Mouse (Mus musculus) heart, embryonic 16.5 days (tissue): ENCODE data around the gene Sema3f. TPM values are rescaled to one million over a fixed set of nuclear protein-coding genes. Genes with fewer than 3 reads are reported as not detected.

Experiments
- ATAC-seq: fragments of 200-750 bp; cut with Nextera tagmentation; replicated peaks from 2 replicates; pipeline ENCODE4 v1.8.0; 2017; ENCODE audit warnings: moderate number of reproducible peaks; ENCODE audit not compliant: insufficient read depth, low FRiP score; ENCODE audit errors: extremely low read depth
- H3K27ac ChIP-seq: fragments of 300-500 bp; sonication (generic); 2 replicates; pipeline ENCODE4 v1.5.1; 2014; ENCODE audit warnings: mild to moderate bottlenecking, low read length, control low read depth, moderate library complexity
- H3K27me3 ChIP-seq: fragments of 300-500 bp; sonication (generic); 2 replicates; pipeline ENCODE4 v1.6.1; 2014; ENCODE audit warnings: low read length, mixed read lengths; ENCODE audit not compliant: control insufficient read depth, insufficient read depth
- H3K36me3 ChIP-seq: fragments of 300-500 bp; sonication (generic); 2 replicates; pipeline ENCODE4 v1.6.1; 2014; ENCODE audit not compliant: control insufficient read depth, insufficient read depth
- H3K4me1 ChIP-seq: fragments of 300-500 bp; sonication (generic); 2 replicates; pipeline ENCODE4 v1.6.1; 2014; ENCODE audit warnings: low read length, mixed read lengths; ENCODE audit not compliant: control insufficient read depth, insufficient read depth
- H3K4me2 ChIP-seq: fragments of 300-500 bp; sonication (generic); 2 replicates; pipeline ENCODE4 v1.6.1; 2014; ENCODE audit warnings: low read depth, mild to moderate bottlenecking, control low read depth, low read length
- H3K4me3 ChIP-seq: fragments of 300-500 bp; sonication (generic); 2 replicates; pipeline ENCODE4 v1.5.1; 2014; ENCODE audit warnings: mild to moderate bottlenecking, control low read depth, low read length
- H3K9ac ChIP-seq: fragments of 300-500 bp; sonication (generic); 2 replicates; pipeline ENCODE4 v1.6.1; 2014; ENCODE audit warnings: low read length, control low read depth
- H3K9me3 ChIP-seq: fragments of 300-500 bp; sonication (generic); replicated peaks from 2 replicates; pipeline ENCODE4 v1.6.1; 2016; ENCODE audit warnings: low read length; ENCODE audit not compliant: control insufficient read depth
- WGBS: fragments of 180-500 bp; shearing (Covaris S2); extraction: QIAGEN DNeasy Blood & Tissue Kit; methylation state at CpG from one replicate; pipeline ENCODE4 v1.1.7; 2014; 5-methylcytosine and 5-hydroxymethylcytosine counted together
- polyA plus RNA-seq: library from polyadenylated mRNA; unstranded; fragments of >200 nt; fragmentation: Nextera tagmentation; extraction: Ambion mirVana; gene quantifications from 2 replicates; pipeline ENCODE4 v1.2.1, GENCODE M21; 2015

Sema3f gene
- polyA plus RNA-seq, 1 experiment from 2014 or later, result 3.9 TPM

DNA sequence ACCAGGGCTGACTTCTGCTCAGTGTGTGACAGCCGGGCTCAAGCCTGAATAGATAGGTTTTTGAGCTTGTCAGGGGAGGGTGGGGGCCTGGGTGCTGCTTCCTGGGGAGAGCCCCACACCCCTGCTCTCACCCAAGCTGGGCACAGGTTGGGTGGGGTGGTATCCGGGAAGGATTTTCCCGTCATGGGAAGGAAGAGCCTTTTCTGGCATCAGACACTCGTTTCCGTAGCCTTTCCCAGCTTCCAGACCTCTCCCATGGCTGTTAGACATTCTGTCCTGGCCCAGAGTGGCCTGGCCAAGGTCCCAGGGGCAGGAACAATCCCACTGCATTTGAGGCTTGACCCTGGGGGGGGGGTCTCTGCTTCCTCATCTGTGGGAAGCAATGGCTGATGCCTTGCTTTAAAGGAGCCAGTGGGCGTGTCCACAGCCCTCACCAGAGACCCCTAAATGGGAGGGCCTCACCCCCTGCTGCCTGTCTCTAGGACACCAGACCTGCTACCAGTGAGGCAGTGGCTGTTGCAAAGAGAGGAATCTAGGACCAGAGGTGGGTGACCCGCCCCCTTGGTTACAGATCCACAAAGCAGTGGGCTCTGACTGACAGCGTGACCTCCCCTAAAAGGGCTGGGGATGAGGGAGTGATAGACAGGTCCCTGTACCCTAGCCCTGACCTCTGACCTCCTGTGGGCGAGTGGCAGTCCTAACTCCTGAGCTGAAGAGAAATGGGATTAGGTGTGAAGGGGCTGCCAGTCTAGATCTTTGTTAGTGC lies 13.2 kb downstream of the Sema3f start:
- Histone ChIP-seq H3K36me3 (no peaks in the 10 kb centered on the region), H3K4me2 (no peak overlapping the region), H3K4me3 (no peak overlapping the region), H3K9me3 (no peaks in the 10 kb centered on the region), H3K27ac (peak overlapping the region; percentile 34), H3K27me3 (no peaks in the 10 kb centered on the region), H3K9ac (no peak overlapping the region), H3K4me1 (peaks cover 51% of the 10 kb centered on the region)
- 63% methylated on average over 9 of the region's 9 CpGs for WGBS
- ATAC-seq, result no peak

DNA sequence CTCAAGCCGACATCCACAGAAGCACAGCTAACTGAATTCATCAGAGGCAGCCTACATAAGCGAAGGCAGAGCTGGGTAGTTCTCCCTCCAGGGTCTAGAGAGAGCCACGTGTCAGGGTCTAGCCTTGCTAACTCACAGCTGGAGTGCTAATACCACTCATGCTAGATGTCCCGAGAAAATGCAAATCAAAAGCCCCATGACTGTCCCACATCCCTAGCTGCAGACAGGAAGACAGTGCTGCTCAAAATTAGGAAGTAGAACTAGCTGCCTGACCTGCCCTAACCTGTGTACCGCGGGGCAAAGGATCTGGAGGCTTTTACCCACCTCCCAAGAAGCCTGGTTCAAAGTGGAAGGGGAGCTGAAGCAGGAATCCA lies 14.2 kb downstream of the Sema3f start:
- WGBS, result 47% methylated on average over 6 of the region's 6 CpGs
- H3K4me2 ChIP-seq, result no peak overlapping the region
- no peak overlapping the region for H3K9ac ChIP-seq

DNA sequence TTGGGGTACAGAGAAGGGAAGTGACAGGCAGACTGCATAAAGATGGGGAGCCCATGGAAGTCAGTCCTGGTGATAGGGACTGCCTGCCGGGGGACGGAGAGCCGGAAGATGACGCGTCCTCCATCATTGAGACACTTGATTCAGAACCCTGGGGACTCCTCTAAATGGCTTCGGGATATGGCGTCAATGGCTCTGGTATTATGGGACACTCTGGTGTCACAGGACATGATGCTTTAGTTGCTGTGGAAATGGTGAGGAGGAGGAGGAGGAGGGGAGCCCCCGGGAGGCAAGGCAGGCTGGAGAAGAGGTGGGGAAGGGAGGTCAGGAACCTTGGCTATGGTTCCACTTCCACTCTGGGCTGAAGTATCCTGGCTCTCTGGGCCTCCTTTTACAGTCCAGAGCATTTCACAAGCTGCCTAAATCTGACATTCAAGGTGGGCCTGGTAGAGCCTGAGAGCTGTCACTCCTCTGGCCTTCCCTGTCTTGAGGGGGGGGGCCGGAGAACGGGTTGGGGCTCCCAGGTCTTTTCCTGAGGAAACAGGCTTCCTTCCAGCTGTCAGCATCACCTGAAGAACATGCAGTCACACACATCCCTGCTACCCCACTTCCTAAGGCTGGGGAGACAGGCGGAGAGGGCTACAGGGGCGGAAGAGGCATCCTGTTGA lies 14.7 kb downstream of the Sema3f start:
- Histone ChIP-seq H3K27ac (peak overlapping the region; percentile 50), H3K27me3 (no peaks in the 10 kb centered on the region), H3K4me2 (no peak overlapping the region), H3K36me3 (no peaks in the 10 kb centered on the region), H3K9ac (no peak overlapping the region), H3K9me3 (no peaks in the 10 kb centered on the region), H3K4me1 (peaks cover 44% of the 10 kb centered on the region), H3K4me3 (no peak overlapping the region)
- 78% methylated on average over 12 of the region's 12 CpGs for WGBS
- ATAC-seq, result no peak

More for the DNA sequence above, 14.2 kb downstream of the Sema3f start:
- ATAC-seq, result no peak
- no peaks in the 10 kb centered on the region for H3K9me3 ChIP-seq
- peaks cover 44% of the 10 kb centered on the region for H3K4me1 ChIP-seq
- peak overlapping the region; percentile 38 for H3K27ac ChIP-seq
- no peaks in the 10 kb centered on the region for H3K27me3 ChIP-seq
- no peaks in the 10 kb centered on the region for H3K36me3 ChIP-seq
- H3K4me3 ChIP-seq, result no peak overlapping the region

DNA sequence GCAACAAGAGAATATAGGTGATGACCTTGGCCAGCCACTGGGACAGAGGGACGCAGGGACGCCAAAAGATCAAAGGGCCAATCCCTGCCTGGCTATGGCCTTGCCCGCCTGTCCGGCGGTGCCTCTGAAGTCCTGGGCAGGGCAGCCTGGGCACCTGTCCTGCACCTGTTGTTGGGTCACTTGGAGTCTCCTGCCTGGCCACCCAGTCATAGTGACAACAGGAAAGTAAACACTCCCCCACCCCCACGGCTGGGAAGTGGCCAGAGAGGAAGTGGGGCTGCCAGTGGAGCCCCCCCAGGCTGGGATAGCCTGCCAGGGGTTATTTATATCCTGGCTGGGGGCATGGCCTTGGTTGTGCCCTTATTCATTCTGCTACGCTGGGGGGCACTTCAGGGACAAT lies 15.6 kb downstream of the Sema3f start:
- peaks cover 36% of the 10 kb centered on the region for H3K4me1 ChIP-seq
- no peaks in the 10 kb centered on the region for H3K27me3 ChIP-seq
- no peak overlapping the region for H3K9ac ChIP-seq
- no peaks in the 10 kb centered on the region for H3K9me3 ChIP-seq
- no peak for ATAC-seq
- H3K4me3 ChIP-seq, result no peak overlapping the region
- no peak overlapping the region for H3K27ac ChIP-seq
- WGBS, result 60% methylated on average over 7 of the region's 7 CpGs
- no peaks in the 10 kb centered on the region for H3K36me3 ChIP-seq
- H3K4me2 ChIP-seq, result no peak overlapping the region

DNA sequence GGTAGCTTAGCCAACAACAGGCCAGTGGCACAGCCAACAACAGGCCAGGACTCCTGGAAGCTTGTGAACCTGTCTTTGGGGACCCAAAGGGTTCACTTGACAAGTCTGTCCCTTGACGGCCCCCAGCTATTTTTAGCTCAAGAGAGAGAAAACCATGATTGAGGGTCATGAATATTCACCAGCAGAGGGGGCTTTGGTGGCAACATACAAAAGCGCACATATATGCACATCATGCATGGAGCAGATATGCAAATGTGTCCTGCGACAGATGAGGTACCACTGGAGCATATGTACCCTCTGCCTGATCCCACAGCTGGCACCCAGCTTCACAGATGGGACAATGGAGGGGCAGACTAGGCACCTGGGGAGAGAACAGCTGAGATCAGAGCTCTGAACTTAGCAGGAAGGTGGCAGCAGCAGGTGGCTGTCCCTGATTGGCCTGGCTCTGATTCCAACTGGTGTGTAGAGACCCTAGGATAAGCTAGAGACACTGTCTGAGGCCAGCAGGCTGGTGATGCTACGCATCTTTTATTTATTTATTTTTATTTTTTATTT lies 16.8 kb downstream of the Sema3f start:
- H3K27ac ChIP-seq, result no peak overlapping the region
- no peaks in the 10 kb centered on the region for H3K9me3 ChIP-seq
- no peak overlapping the region for H3K4me2 ChIP-seq
- no peaks in the 10 kb centered on the region for H3K27me3 ChIP-seq
- peaks cover 25% of the 10 kb centered on the region for H3K4me1 ChIP-seq
- 64% methylated on average over 4 of the region's 4 CpGs for WGBS
- H3K9ac ChIP-seq, result no peak overlapping the region
- no peak for ATAC-seq
- H3K36me3 ChIP-seq, result no peaks in the 10 kb centered on the region
- no peak overlapping the region for H3K4me3 ChIP-seq

- Histone ChIP-seq H3K4me1 (peaks cover 20% of the 10 kb centered on the region), H3K4me2 (no peak overlapping the region), H3K27ac (no peak overlapping the region), H3K27me3 (no peaks in the 10 kb centered on the region), H3K9me3 (no peaks in the 10 kb centered on the region), H3K9ac (no peak overlapping the region), H3K4me3 (no peak overlapping the region), H3K36me3 (no peaks in the 10 kb centered on the region)
- WGBS, result 65% methylated on average over 5 of the region's 5 CpGs
- ATAC-seq, result no peak
Observed at GRCm38 (mm10) chr9:107692785-107693184, 17.5 kb downstream of the Sema3f start.

DNA sequence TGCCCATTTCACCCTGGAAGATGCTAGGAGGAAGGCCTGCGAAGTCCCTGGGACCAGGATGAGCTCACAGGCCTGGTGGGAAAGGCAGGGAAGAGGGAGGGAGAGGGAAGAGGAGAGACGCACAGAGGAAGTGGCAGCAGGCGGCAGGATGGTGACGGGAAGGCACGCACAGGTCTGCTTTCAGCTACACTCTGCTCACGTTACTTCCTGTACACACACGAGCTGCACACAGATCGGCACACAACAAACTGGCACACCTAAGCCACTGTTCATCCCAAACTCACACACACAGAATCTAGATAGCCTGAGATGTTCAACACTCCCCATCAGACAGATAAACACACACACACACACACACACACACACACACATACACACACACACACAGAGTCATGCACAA lies 19.9 kb downstream of the Sema3f start:
- Histone ChIP-seq H3K4me2 (no peak overlapping the region), H3K4me1 (peaks cover 21% of the 10 kb centered on the region), H3K9me3 (no peaks in the 10 kb centered on the region), H3K4me3 (no peak overlapping the region), H3K27ac (no peak overlapping the region), H3K27me3 (0 out of 2 replicates have a peak, but pooled peaks cover 2% of the 10 kb centered on the region), H3K9ac (no peak overlapping the region), H3K36me3 (no peaks in the 10 kb centered on the region)
- no peak for ATAC-seq
- 72% methylated on average over 8 of the region's 8 CpGs for WGBS

- Histone ChIP-seq H3K27me3 (0 out of 2 replicates have a peak, but pooled peaks cover 2% of the 10 kb centered on the region), H3K9me3 (no peaks in the 10 kb centered on the region), H3K36me3 (no peaks in the 10 kb centered on the region), H3K4me3 (no peak overlapping the region), H3K4me1 (peaks cover 13% of the 10 kb centered on the region), H3K4me2 (no peak overlapping the region), H3K27ac (no peak overlapping the region), H3K9ac (no peak overlapping the region)
- WGBS, result 71% methylated on average over 7 of the region's 7 CpGs
- no peak for ATAC-seq
Observed at GRCm38 (mm10) chr9:107688939-107689338, 21.3 kb downstream of the Sema3f start.

- Histone ChIP-seq H3K4me1 (peaks cover 10% of the 10 kb centered on the region), H3K27ac (no peak overlapping the region), H3K9ac (no peak overlapping the region), H3K4me3 (no peak overlapping the region), H3K9me3 (no peaks in the 10 kb centered on the region), H3K36me3 (no peaks in the 10 kb centered on the region), H3K27me3 (0 out of 2 replicates have a peak, but pooled peaks cover 2% of the 10 kb centered on the region), H3K4me2 (no peak overlapping the region)
- no peak for ATAC-seq
- WGBS, result 77% methylated on average over 5 of the region's 5 CpGs
Observed at GRCm38 (mm10) chr9:107688415-107688814, 21.9 kb downstream of the Sema3f start.
